Mouse (Mus musculus) MEL (cell line): ENCODE measurements at regions not wholly inside any gene's neighbourhood (a gene's known extent, or its start where the extent isn't known, plus 50 kb on each side); places are given as distances from the start of the nearest gene placed in this dataset.

Experiments
- DNase-seq: peaks from one replicate; pipeline ENCODE4 v3.0.0; 2011; ENCODE audit warnings: low read depth, low spot score
- H3K27ac ChIP-seq: 2 replicates; pipeline ENCODE4 v1.5.1; 2012; ENCODE audit warnings: low read depth, mild to moderate bottlenecking, control low read depth, low read length, moderate library complexity; ENCODE audit not compliant: control insufficient read depth
- H3K27me3 ChIP-seq, 2 experiments: fragments of 150-350 bp in 1 of 2; sonication (generic) in 1 of 2; 2 replicates each; pipeline ENCODE4 v1.6.1; 2012; ENCODE audit warnings: low read length in 2 of 2, mild to moderate bottlenecking in 2 of 2, improper control_type of control experiment in 1 of 2, moderate library complexity in 1 of 2; ENCODE audit not compliant: insufficient read depth in 2 of 2, control insufficient read depth in 1 of 2
- H3K36me3 ChIP-seq, 2 experiments: 2 replicates each; pipeline ENCODE4 v1.6.1; 2012 to 2014; ENCODE audit warnings: low read length in 2 of 2, improper control_type of control experiment in 1 of 2, inconsistent platforms in 1 of 2, mild to moderate bottlenecking in 1 of 2; ENCODE audit not compliant: insufficient read depth in 2 of 2, control insufficient read depth in 1 of 2
- H3K4me1 ChIP-seq, 2 experiments: fragments of 150-350 bp in 1 of 2; sonication (generic) in 1 of 2; 2 replicates each; pipeline ENCODE4 v1.6.1; 2012; ENCODE audit warnings: low read length in 2 of 2, improper control_type of control experiment in 1 of 2, mild to moderate bottlenecking in 1 of 2; ENCODE audit not compliant: insufficient read depth in 2 of 2, control insufficient read depth in 1 of 2
- H3K4me3 ChIP-seq, 2 experiments: fragments of 150-350 bp in 1 of 2; sonication (generic) in 1 of 2; 2 replicates each; pipeline ENCODE4 v1.5.1; 2012; ENCODE audit warnings: low read depth in 2 of 2, low read length in 2 of 2, mild to moderate bottlenecking in 2 of 2, moderate library complexity in 2 of 2, control low read depth in 1 of 2, improper control_type of control experiment in 1 of 2; ENCODE audit not compliant: control insufficient read depth in 1 of 2, insufficient read depth in 1 of 2
- H3K79me2 ChIP-seq: 2 replicates; pipeline ENCODE4 v1.6.1; 2012; ENCODE audit warnings: mild to moderate bottlenecking, low read length, moderate library complexity; ENCODE audit not compliant: control insufficient read depth, poor library complexity, insufficient read depth
- H3K9ac ChIP-seq: 2 replicates; pipeline ENCODE4 v1.6.1; 2012; ENCODE audit warnings: low read depth, mild to moderate bottlenecking, control low read depth, low read length, moderate library complexity; ENCODE audit not compliant: control insufficient read depth, poor library complexity, severe bottlenecking
- H3K9me3 ChIP-seq: fragments of 150-350 bp; sonication (generic); replicated peaks from 2 replicates; pipeline ENCODE4 v1.6.1; 2012; ENCODE audit warnings: mild to moderate bottlenecking, low read length, improper control_type of control experiment, moderate library complexity; ENCODE audit not compliant: insufficient read depth
- BHLHE40 ChIP-seq: IDR thresholded peaks from 2 replicates; pipeline ENCODE4 v1.6.1; 2012; ENCODE audit warnings: low read depth, mild to moderate bottlenecking, inconsistent platforms, low read length, improper control_type of control experiment, borderline replicate concordance
- CHD1 ChIP-seq: IDR thresholded peaks from 2 replicates; pipeline ENCODE4 v1.6.1; 2012; ENCODE audit warnings: low read depth, mild to moderate bottlenecking, inconsistent platforms, low read length, improper control_type of control experiment
- E2F4 ChIP-seq: IDR thresholded peaks from 2 replicates; pipeline ENCODE4 v1.6.1; 2011; ENCODE audit warnings: low read depth, low read length, improper control_type of control experiment, borderline replicate concordance
- EP300 ChIP-seq, 2 experiments: IDR thresholded peaks; 2 replicates each; pipeline ENCODE4 v1.6.1; 2011; ENCODE audit warnings: improper control_type of control experiment in 2 of 2, low read length in 2 of 2, low read depth in 1 of 2, mild to moderate bottlenecking in 1 of 2
- ETS1 ChIP-seq: IDR thresholded peaks from 2 replicates; pipeline ENCODE4 v1.6.1; 2012; ENCODE audit warnings: low read depth, mild to moderate bottlenecking, inconsistent platforms, low read length, improper control_type of control experiment, moderate library complexity
- GATA1 ChIP-seq: IDR thresholded peaks from 2 replicates; pipeline ENCODE4 v1.6.1; 2011; ENCODE audit warnings: low read depth, low read length, improper control_type of control experiment
- HCFC1 ChIP-seq: IDR thresholded peaks from 2 replicates; pipeline ENCODE4 v1.6.1; 2012; ENCODE audit warnings: low read depth, mild to moderate bottlenecking, inconsistent platforms, low read length, improper control_type of control experiment, moderate library complexity
- JUND ChIP-seq: IDR thresholded peaks from 2 replicates; pipeline ENCODE4 v1.6.1; 2011; ENCODE audit warnings: low read depth, mild to moderate bottlenecking, improper control_type of control experiment, low read length
- KAT2A ChIP-seq: conservative IDR thresholded peaks from 2 replicates; pipeline ENCODE4 v1.6.1; 2012; ENCODE audit warnings: low read depth, low read length, improper control_type of control experiment, inconsistent platforms
- MAFK ChIP-seq: IDR thresholded peaks from 2 replicates; pipeline ENCODE4 v1.6.1; 2011; ENCODE audit warnings: low read depth, mild to moderate bottlenecking, low read length, improper control_type of control experiment, borderline replicate concordance
- MAX ChIP-seq: IDR thresholded peaks from 2 replicates; pipeline ENCODE4 v1.6.1; 2011; ENCODE audit warnings: low read length, improper control_type of control experiment
- MAZ ChIP-seq: IDR thresholded peaks from 2 replicates; pipeline ENCODE4 v1.6.1; 2012; ENCODE audit warnings: low read depth, mild to moderate bottlenecking, inconsistent platforms, low read length, improper control_type of control experiment
- MEF2A ChIP-seq: IDR thresholded peaks from 2 replicates; pipeline ENCODE4 v1.6.1; 2014; ENCODE audit warnings: low read depth, mild to moderate bottlenecking, inconsistent platforms, low read length, improper control_type of control experiment; ENCODE audit not compliant: poor library complexity, insufficient replicate concordance, severe bottlenecking; ENCODE audit errors: extremely low read depth
- MYB ChIP-seq: IDR thresholded peaks from 2 replicates; pipeline ENCODE4 v1.6.1; 2011; ENCODE audit warnings: mild to moderate bottlenecking, low read depth, low read length, improper control_type of control experiment
- MYC ChIP-seq: IDR thresholded peaks from 2 replicates; pipeline ENCODE4 v1.6.1; 2011; ENCODE audit warnings: low read depth, mild to moderate bottlenecking, low read length, improper control_type of control experiment, moderate library complexity
- NELFE ChIP-seq: IDR thresholded peaks from 2 replicates; pipeline ENCODE4 v1.6.1; 2011; ENCODE audit warnings: low read depth, low read length, improper control_type of control experiment
- POLR2A ChIP-seq, 2 experiments: IDR thresholded peaks; 2 replicates each; pipeline ENCODE4 v1.6.1; 2011 to 2012; ENCODE audit warnings: low read length in 2 of 2, mild to moderate bottlenecking in 2 of 2, control low read depth in 1 of 2, improper control_type of control experiment in 1 of 2, low read depth in 1 of 2, moderate library complexity in 1 of 2; ENCODE audit not compliant: control insufficient read depth in 1 of 2, insufficient read depth in 1 of 2, poor library complexity in 1 of 2
- POLR2AphosphoS2 ChIP-seq: IDR thresholded peaks from 2 replicates; pipeline ENCODE4 v1.6.1; 2011; ENCODE audit warnings: low read length, improper control_type of control experiment
- POLR2AphosphoS5 ChIP-seq: IDR thresholded peaks from 2 replicates; pipeline ENCODE4 v1.6.1; 2012; ENCODE audit warnings: low read depth, borderline replicate concordance, mild to moderate bottlenecking, inconsistent platforms, low read length, moderate library complexity, mixed read lengths
- RAD21 ChIP-seq: IDR thresholded peaks from 2 replicates; pipeline ENCODE4 v1.6.1; 2011; ENCODE audit warnings: mild to moderate bottlenecking, low read depth, low read length, improper control_type of control experiment
- RCOR1 ChIP-seq: IDR thresholded peaks from 2 replicates; pipeline ENCODE4 v1.6.1; 2012; ENCODE audit warnings: low read depth, mild to moderate bottlenecking, inconsistent platforms, low read length, improper control_type of control experiment
- SIN3A ChIP-seq: IDR thresholded peaks from 2 replicates; pipeline ENCODE4 v1.6.1; 2012; ENCODE audit warnings: low read length, improper control_type of control experiment, inconsistent platforms
- TBP ChIP-seq: IDR thresholded peaks from 2 replicates; pipeline ENCODE4 v1.8.0; 2011; ENCODE audit warnings: low read depth, low read length, improper control_type of control experiment
- UBTF ChIP-seq: IDR thresholded peaks from 2 replicates; pipeline ENCODE4 v1.6.1; 2012; ENCODE audit warnings: low read depth, mild to moderate bottlenecking, inconsistent platforms, low read length, improper control_type of control experiment, moderate library complexity, borderline replicate concordance; ENCODE audit not compliant: insufficient read depth
- USF1 ChIP-seq: IDR thresholded peaks from 2 replicates; pipeline ENCODE4 v1.6.1; 2014; ENCODE audit warnings: low read depth, mild to moderate bottlenecking, inconsistent platforms, low read length, improper control_type of control experiment, moderate library complexity
- USF2 ChIP-seq, 2 experiments: IDR thresholded peaks; 2 replicates each; pipeline ENCODE4 v1.6.1; 2011 to 2012; ENCODE audit warnings: improper control_type of control experiment in 2 of 2, low read length in 2 of 2, borderline replicate concordance in 1 of 2, inconsistent platforms in 1 of 2, low read depth in 1 of 2, mild to moderate bottlenecking in 1 of 2; ENCODE audit not compliant: insufficient read depth in 1 of 2
- ZC3H11A ChIP-seq: IDR thresholded peaks from 2 replicates; pipeline ENCODE4 v1.6.1; 2012; ENCODE audit warnings: low read depth, mild to moderate bottlenecking, inconsistent platforms, low read length, improper control_type of control experiment
- ZKSCAN1 ChIP-seq: IDR thresholded peaks from 2 replicates; pipeline ENCODE4 v1.6.1; 2012; ENCODE audit warnings: low read depth, mild to moderate bottlenecking, inconsistent platforms, low read length, improper control_type of control experiment, moderate library complexity

DNA sequence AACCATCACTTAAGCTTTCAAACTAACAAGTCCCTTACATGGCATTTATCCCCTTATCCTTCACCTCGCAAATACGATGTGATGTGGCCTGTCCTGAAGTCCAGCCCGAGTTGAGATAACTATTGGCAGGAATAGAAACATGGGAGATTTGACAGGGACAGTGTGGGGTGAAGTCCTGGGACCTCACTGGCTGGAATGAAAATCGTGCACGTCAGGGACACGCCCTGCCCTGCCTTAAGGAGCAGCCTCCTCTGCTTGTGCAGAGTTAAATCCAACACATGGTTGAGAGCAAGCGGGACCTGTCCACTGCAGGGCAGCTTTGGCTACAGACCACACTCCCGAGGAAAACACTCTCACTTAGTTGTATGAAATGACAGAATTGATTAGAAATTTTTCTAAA is 451.1 kb downstream of the Sox2 start:
- Histone ChIP-seq H3K9me3 (no peaks in the 10 kb centered on the region), H3K4me1 (no peaks in the 10 kb centered on the region), H3K27me3 (no peaks in the 10 kb centered on the region), H3K4me3 (no peak overlapping the region), H3K9ac (no peak overlapping the region), H3K36me3 (no peaks in the 10 kb centered on the region), H3K79me2 (no peaks in the 10 kb centered on the region), H3K27ac (no peak overlapping the region)
- TF ChIP-seq USF1 (no peak), SIN3A (no peak), USF2 (IDR thresholded peaks at IDR 0.05; ENCODE audit: borderline replicate concordance in 1 of 2, insufficient read depth in 1 of 2, low read depth in 1 of 2, low read length in 2 of 2) (no peak), BHLHE40 (no peak), CHD1 (no peak), MAFK (no peak), GATA1 (no peak), ZC3H11A (no peak), KAT2A (no peak), MEF2A (no peak), E2F4 (no peak), JUND (no peak), EP300 (IDR thresholded peaks at IDR 0.05; ENCODE audit: low read depth in 1 of 2, low read length in 2 of 2) (no peak), TBP (no peak), POLR2AphosphoS5 (no peak), ETS1 (no peak), MAX (no peak), MAZ (no peak), NELFE (no peak)
- no peak for DNase-seq

DNA sequence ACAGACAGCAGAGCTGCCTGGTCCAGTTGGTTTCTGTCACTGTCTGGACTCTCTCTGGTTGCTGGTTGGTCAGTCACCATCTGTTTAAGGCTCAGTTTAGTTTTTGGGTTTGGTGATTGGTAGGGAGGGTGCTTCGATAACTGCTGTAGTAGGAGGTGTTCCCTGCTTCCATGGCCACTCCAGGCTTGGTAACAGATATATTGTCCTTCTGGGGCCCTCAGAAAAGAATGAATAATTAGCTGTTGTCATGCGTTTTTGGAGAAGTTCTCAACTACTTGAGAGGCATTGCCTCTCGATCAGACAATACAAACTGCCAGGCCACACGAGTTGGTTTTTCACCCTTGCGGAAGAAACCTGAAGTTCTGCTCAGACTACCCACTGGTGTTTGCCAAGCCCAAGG is 451.7 kb downstream of the Sox2 start:
- Histone ChIP-seq H3K27me3 (no peaks in the 10 kb centered on the region), H3K79me2 (no peaks in the 10 kb centered on the region), H3K9me3 (no peaks in the 10 kb centered on the region), H3K27ac (no peak overlapping the region)
- DNase-seq = no peak
- TF ChIP-seq MYC (no peak), MEF2A (no peak), MAFK (no peak), ETS1 (no peak), ZC3H11A (no peak), E2F4 (no peak), POLR2AphosphoS2 (no peak), POLR2A (IDR thresholded peaks at IDR 0.05; ENCODE audit: control insufficient read depth in 1 of 2, insufficient read depth in 1 of 2, low read depth in 1 of 2, low read length in 2 of 2, poor library complexity in 1 of 2) (no peak), ZKSCAN1 (no peak), MYB (no peak), NELFE (no peak), RAD21 (no peak), HCFC1 (no peak), UBTF (no peak), MAZ (no peak), MAX (no peak), GATA1 (no peak), SIN3A (no peak), RCOR1 (no peak), USF2 (IDR thresholded peaks at IDR 0.05; ENCODE audit: borderline replicate concordance in 1 of 2, insufficient read depth in 1 of 2, low read depth in 1 of 2, low read length in 2 of 2) (no peak)
- TF ChIP-seq, all 39 proteins: peak for 0
- H3K9ac ChIP-seq = no peak overlapping the region
- H3K4me3 ChIP-seq = no peak overlapping the region
- no peaks in the 10 kb centered on the region for H3K36me3 ChIP-seq
- H3K4me1 ChIP-seq = no peaks in the 10 kb centered on the region
